Mouse (Mus musculus): ENCODE data around the gene Trip10. TPM values are rescaled to one million over a fixed set of nuclear protein-coding genes. Genes with fewer than 3 reads are reported as not detected.
"Not testable (repeated sequence)": the region's sequence is repeated elsewhere in the genome, so short reads cannot be mapped to it uniquely, and the experiment has no call there.

Gene Trip10
- total RNA-seq, 2 experiments from 2014 or later = 3.6 to 9.4 TPM

DNA sequence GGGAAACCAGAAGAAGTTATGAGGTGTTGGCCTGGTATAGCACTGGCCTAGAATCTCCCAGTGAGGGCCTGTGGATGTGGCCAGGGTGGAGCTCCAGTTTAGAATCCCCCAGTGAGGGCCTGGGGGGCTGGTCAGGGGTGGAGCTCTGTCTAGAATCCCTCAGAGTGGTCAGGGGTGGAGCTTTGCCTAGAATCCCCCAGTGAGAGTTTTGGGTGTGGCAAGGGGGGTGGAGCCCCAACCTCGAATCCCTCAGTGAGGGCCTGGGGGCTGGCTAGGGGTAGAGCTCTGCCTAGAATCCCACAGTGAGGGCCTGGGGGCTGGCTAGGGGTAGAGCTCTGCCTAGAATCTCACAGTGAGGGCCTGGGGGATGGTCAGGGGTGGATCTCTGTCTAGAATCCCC lies 12.5 kb downstream of the Trip10 start:
- no peak for ATAC-seq (ENCODE audit: poor library complexity, severe bottlenecking)

DNA sequence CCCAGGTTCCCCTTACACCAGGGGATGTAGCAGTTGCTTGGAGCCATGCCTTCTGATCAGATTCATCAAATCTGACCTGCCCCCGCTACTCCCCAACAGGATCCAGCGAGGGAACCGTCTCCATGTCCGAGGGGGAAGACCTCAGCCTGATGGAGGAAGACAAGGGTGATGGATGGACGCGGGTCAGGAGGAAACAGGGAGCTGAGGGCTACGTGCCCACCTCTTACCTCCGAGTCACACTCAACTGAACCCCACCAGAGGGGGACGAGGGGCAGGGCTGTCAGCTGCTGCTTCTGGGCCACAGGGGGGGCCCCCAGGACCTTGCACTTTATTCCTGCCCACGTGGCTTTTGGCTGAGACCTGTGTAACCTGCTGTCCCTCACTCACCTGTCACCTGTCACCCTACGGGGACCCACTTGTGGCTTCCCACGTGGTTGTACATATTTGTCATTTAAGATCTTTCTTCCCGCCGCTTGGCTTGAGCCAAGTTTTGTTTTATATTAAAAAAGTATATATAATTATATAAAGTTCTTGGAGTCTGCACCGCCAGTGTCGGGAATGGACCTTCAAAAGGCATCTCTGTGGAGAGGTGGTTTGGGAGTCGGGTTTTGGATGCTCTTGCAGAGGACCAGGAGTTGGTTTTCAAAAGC lies 13.8 kb downstream of the Trip10 start:
- no peak for ATAC-seq (ENCODE audit: poor library complexity, severe bottlenecking)

- peak; percentile 70 for ATAC-seq (ENCODE audit: poor library complexity, severe bottlenecking)
Measured at GRCm38 (mm10) chr17:57264164-57264563, 14.9 kb downstream of the Trip10 start.

DNA sequence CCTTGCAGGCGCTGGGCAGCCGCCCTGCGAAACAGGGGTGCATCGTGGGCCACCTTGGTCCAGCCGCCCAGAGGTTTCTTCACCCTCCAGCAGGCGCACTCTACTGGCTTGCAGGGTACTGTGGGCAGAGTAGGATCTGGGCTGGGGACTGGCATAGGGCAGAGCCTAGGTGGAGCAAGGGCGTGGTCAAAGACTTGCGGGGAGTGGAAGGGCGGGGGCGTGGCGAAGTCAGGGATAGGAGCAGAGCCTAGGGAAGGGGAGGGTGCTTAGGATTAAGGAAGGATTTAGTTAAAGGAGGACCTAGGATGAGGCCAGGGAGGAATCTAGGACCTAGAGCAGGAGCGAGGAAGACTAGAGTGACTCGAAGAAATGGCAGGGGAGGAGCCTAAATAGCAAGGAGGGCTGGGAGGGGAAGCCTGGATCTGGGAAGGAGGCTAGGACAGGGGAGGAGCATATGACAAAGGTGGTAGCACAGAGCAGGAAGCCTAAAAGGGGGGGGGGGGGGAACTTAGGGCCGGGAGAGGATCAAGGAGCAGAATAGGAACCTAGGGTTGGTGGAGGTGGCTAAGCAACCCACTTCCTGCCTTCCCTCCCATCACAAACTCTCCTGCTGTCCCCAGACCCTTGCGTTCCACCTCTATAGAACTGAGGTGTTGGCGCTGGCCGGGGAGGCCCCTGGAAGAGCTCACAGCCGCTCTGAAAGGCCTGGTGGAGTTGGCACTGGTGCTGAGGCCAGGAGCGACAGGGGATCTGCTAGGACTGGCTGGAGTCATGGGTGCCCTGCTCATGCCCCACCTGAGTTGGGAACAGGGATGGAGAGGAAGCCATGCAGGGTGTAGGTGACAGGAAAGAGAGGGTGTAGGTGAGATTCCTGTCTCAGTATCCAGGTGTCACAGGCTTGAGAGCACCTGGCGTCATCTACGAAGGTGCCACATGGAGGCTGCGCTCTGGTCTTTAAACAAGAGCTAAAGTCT lies 16.0 kb downstream of the Trip10 start:
- ATAC-seq (ENCODE audit: poor library complexity, severe bottlenecking) = peak; percentile 90

DNA sequence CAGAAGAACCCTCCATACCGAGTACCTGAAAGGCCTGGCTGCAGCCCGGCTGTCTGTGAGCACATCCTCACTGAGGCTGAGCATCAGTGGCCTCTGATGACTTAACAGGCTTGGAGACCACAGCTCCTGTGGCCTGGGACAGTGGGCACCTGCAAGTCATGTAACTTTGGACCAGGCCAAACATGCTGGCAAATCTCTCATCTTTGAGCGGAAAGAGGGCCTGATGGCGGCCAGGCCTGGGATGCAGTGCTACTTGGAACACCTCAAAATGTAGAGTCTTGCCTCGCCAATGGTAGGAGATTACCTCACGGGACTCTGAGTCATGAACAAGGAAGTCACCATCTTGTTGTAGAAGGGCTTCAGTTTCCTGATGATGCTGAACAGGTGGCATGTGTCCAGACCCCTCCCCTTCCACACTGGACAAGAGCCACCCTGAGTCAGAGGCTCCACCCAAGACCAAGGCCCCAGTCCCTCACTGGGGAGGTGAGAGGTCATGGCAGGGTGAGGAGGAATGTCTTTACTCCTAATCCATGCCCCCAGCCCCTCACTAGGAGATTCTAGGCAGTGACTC lies 18.4 kb downstream of the Trip10 start:
- ATAC-seq (ENCODE audit: poor library complexity, severe bottlenecking) = no peak

GRCm38 (mm10) chr17:57271301-57271700 lies 22.0 kb downstream of the Trip10 start:
- no peak for ATAC-seq (ENCODE audit: poor library complexity, severe bottlenecking)

DNA sequence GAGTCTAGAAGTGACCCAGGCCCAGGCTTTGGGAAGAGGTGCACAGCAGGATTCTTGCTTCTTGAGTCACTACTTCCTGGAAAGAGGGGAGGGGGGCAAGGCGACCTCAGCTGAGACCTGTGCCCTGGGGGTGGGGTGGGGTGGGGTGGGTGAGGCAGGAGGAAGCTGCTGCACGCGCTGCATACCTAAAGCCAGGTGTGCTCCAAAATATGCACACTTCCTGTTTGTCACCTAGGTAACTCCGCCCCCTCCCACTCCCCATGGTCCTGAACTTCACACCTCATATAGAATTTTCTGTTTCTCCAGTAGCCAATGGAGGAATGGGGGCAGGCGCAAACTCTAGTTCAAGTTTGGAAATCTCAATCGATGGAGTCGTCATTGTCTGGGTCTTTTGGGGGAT lies 24.6 kb downstream of the Trip10 start:
- no peak for ATAC-seq (ENCODE audit: poor library complexity, severe bottlenecking)

DNA sequence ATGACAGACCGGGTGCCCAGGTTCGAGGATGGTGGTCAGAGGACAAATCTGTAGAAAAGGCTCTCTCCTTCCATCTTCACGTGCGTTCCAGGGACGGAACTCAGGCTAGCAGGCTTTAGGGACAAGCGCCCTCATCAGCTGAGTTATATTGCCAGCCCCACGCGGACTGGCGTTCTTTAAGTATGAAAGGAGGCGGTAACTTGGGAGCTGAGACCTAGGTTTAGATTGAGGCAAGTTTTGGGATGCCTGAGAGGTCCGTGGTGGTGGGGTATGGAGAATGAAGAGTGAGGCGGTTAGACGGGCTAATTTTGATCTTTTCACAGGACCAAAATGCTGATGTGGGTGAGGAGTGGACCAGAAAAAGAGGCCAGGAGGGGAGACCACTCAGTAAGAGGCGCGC lies 25.4 kb downstream of the Trip10 start:
- no peak for ATAC-seq (ENCODE audit: poor library complexity, severe bottlenecking)

DNA sequence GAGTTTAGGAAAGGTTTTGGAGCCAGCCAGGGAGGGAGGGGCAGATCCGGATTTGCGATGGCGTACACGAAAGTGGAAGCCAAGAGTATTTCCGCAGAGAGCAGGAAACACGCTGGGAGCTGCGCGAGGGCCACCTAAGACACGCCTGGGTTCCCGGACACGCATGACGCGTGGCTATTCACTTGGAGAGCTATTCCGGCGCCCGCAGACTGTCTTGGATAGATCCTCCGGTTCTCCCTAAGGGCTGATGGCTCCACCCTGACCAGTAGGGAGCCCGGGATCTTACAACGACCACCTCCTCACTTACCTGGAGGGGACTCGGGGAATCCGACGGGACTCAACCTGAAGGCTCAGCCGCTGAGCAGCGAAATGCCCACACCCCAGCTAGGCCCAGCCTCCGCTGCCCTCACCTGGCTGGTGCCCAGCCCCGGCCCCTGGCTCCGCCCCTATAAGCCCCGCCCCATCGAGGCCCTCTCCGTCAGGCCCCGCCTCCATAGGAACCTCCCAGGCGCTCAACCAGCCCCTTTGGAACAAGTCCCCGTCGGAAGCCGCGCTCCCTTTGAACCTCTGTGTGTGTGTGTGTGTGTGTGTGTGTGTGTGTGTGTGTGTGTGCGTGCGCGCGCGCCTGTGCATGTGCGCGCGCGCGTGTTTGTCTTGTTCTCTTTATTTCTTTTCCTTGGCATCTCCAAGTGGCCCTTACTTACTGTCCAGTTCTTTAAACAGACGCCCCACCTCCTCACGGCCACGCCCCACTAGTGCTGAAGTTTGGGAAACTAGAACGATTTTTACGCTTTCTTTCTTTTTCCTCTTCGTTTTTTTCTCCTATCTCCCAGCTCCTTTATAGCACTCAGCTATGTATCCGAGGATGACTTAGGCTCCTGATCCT lies 26.1 kb downstream of the Trip10 start:
- peak; percentile 61 for ATAC-seq (ENCODE audit: poor library complexity, severe bottlenecking)

DNA sequence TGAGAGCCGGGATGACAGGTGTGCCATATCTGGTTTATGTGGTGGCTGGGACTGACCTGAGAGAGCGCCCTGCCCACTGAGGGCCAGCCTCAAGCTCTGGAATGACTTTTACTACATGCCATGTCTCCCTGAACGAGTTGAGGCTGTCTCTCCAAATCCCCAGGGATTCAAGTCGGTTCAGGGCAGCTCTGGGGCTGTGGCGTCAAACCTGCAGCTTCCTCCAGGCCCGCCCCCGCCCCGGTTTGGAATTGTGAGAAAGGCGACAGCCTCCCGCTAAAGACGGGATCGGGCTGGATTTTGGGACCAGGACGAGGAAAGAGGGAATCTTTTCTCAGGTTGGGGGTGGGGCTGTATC lies 26.7 kb downstream of the Trip10 start:
- no peak for ATAC-seq (ENCODE audit: poor library complexity, severe bottlenecking)

- ATAC-seq (ENCODE audit: poor library complexity, severe bottlenecking) = peak; percentile 49
Measured at GRCm38 (mm10) chr17:57276634-57277121, 27.4 kb downstream of the Trip10 start.

GRCm38 (mm10) chr17:57277598-57278261 lies 28.5 kb downstream of the Trip10 start:
- ATAC-seq (ENCODE audit: poor library complexity, severe bottlenecking) = not testable (repeated sequence)

- ATAC-seq (ENCODE audit: poor library complexity, severe bottlenecking) = no peak
Measured at GRCm38 (mm10) chr17:57278537-57278936, 29.3 kb downstream of the Trip10 start.

GRCm38 (mm10) chr17:57278943-57279590 lies 29.8 kb downstream of the Trip10 start, which contains the start of gene Vav1:
Vav1 (plus strand) TSS chr17:57279100.
- ATAC-seq (ENCODE audit: poor library complexity, severe bottlenecking) = peak; percentile 75

GRCm38 (mm10) chr17:57279591-57280224 lies 30.5 kb downstream of the Trip10 start:
- ATAC-seq (ENCODE audit: poor library complexity, severe bottlenecking) = no peak

GRCm38 (mm10) chr17:57280411-57280810 lies 31.2 kb downstream of the Trip10 start:
- 0 out of 2 replicates have a peak, but pooled peaks have one; percentile 10 for ATAC-seq (ENCODE audit: poor library complexity, severe bottlenecking)

DNA sequence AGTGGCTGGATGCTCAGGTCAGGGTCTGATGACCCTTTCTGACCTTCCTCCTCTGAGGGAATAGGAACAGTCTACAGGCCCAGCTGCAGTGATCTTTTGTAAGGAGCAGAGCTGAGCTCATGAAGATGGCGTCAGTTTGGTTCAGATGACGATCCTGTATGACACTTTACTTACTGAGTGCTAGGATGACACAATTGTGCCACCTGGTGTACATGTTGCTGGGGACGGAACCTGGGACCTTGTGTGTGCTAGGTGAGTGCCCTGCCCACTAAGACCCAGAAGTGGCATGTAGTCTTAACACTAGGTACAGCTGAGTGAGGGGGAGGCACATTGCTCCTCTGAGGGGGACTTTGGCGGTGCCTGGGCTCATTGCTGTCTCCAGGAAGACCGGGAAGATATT lies 34.7 kb downstream of the Trip10 start:
- ATAC-seq (ENCODE audit: poor library complexity, severe bottlenecking) = no peak

GRCm38 (mm10) chr17:57285077-57285476 lies 35.8 kb downstream of the Trip10 start:
- ATAC-seq (ENCODE audit: poor library complexity, severe bottlenecking) = peak; percentile 76
